9 mouse cellular contexts compared by ENCODE assay signal in the genomic region with DNA sequence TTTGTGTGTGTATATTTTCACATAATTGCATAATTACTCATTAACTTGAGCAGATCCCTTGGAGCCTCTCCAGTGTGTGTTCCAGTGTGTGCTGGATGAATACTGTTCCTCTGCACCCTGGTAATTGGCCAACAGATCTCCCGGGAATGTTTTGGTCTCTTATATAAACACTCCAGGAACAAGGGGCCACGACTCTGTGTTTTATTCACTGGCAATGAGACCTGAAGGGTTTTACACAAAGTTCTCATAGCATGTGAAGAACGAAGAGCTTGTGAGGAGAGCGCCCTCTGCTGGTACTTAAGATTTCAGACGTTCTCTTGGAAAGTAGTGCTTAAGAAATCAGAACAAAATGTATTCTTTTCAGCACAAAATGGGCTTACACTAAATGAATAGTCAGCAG.
DNase-seq lines count a peak whose midpoint lies in the region; ATAC-seq lines count a peak whose summit lies in the region.
"Had no signal": no experiment of that assay in that cellular context is flagged by ENCODE, and none has a peak within 500 bp of the region (broad histone marks: within the 10 kb centered on the region; RNA-seq: fewer than 3 reads in every experiment).

No protein-coding gene starts in this region.

- H3K27me3 ChIP-seq in embryonic facial prominence, embryonic 14.5 days (replicated peaks; ENCODE audit: control insufficient read depth, insufficient read depth, low read length), result no peaks in the 10 kb centered on the region
- H3K27me3 ChIP-seq in lung, embryonic 15.5 days, result no peaks in the 10 kb centered on the region

- no peak overlapping the region for H3K9ac ChIP-seq in embryonic facial prominence, embryonic 14.5 days (ENCODE audit: low read depth, low read length)
- H3K9ac ChIP-seq in lung, embryonic 15.5 days, result no peak overlapping the region

- H3K27ac ChIP-seq in embryonic facial prominence, embryonic 14.5 days (replicated peaks; ENCODE audit: low read depth, low read length), result no peak overlapping the region
- H3K27ac ChIP-seq in lung, embryonic 15.5 days, result no peak overlapping the region

- H3K9me3 ChIP-seq in embryonic facial prominence, embryonic 14.5 days (ENCODE audit: control insufficient read depth, low read length), result no peaks in the 10 kb centered on the region
- H3K9me3 ChIP-seq in lung, embryonic 15.5 days, result no peaks in the 10 kb centered on the region

- no peaks in the 10 kb centered on the region for H3K4me1 ChIP-seq in embryonic facial prominence, embryonic 14.5 days (ENCODE audit: control insufficient read depth, insufficient read depth, low read length)
- no peaks in the 10 kb centered on the region for H3K4me1 ChIP-seq in lung, embryonic 15.5 days

- H3K4me3 ChIP-seq in embryonic facial prominence, embryonic 14.5 days (ENCODE audit: low read depth, low read length), result no peak overlapping the region
- no peak overlapping the region for H3K4me3 ChIP-seq in lung, embryonic 15.5 days
- H3K4me3 ChIP-seq: erythroblast, embryonic 14.5 days had no signal

- peak; percentile 9 to 27 for DNase-seq in CD8-positive naive resting alpha-beta T cell, adult 2 months (ENCODE audit: low read depth in 2 of 2, low spot score in 2 of 2)
- peak; percentile 58 for DNase-seq in adrenal gland, postnatal 25 days
- peak; percentile 94 for DNase-seq in embryonic facial prominence, embryonic 14.5 days (ENCODE audit: low spot score)
- DNase-seq in heart, postnatal 25 days (ENCODE audit: low spot score), result peak; percentile 23
- DNase-seq in layer of hippocampus, adult 11-12 months (ENCODE audit: low spot score), result peak; percentile 88
- peak; percentile 67 for DNase-seq in ovary, postnatal 14 days (ENCODE audit: low spot score)
- DNase-seq in urinary bladder, postnatal 10 days (ENCODE audit: low spot score), result peak; percentile 31

- no peak overlapping the region for H3K4me2 ChIP-seq in embryonic facial prominence, embryonic 14.5 days (ENCODE audit: low read depth, low read length)
- no peak overlapping the region for H3K4me2 ChIP-seq in lung, embryonic 15.5 days

- no peak for ATAC-seq in embryonic facial prominence, embryonic 14.5 days (ENCODE audit: low read depth)
- peak; percentile 93 for ATAC-seq in lung, embryonic 15.5 days (ENCODE audit: borderline replicate concordance, extremely low read depth, low FRiP score, low TSS enrichment)

- no peaks in the 10 kb centered on the region for H3K36me3 ChIP-seq in embryonic facial prominence, embryonic 14.5 days (ENCODE audit: control insufficient read depth, insufficient read depth, low read length)
- H3K36me3 ChIP-seq in lung, embryonic 15.5 days, result no peaks in the 10 kb centered on the region

- WGBS in embryonic facial prominence, embryonic 14.5 days, result under 1% methylated on average over 5 of the region's 5 CpGs
- under 1% methylated on average over 5 of the region's 5 CpGs for WGBS in lung, embryonic 15.5 days

- intact Hi-C loops in heart, postnatal 25 days (cut with DNase I), result loop anchor here (1.0 to 10.0 kb wide), 4 partner anchors 130 to 820 kb away; no protein-coding TSS in a partner anchor

Comparison
In these comparisons a context has a peak if more than half of its experiments do, and no peak if none do; other contexts are left out.
1. DNase-seq: peak in every context shown above with its lines; median percentile 94 in embryonic facial prominence, embryonic 14.5 days; 88 in layer of hippocampus, adult 11-12 months; 67 in ovary, postnatal 14 days; 58 in adrenal gland, postnatal 25 days; 31 in urinary bladder, postnatal 10 days; 23 in heart, postnatal 25 days; 18 in CD8-positive naive resting alpha-beta T cell, adult 2 months.